Mouse (Mus musculus): Measurements from ENCODE around the gene Calr.

DNA sequence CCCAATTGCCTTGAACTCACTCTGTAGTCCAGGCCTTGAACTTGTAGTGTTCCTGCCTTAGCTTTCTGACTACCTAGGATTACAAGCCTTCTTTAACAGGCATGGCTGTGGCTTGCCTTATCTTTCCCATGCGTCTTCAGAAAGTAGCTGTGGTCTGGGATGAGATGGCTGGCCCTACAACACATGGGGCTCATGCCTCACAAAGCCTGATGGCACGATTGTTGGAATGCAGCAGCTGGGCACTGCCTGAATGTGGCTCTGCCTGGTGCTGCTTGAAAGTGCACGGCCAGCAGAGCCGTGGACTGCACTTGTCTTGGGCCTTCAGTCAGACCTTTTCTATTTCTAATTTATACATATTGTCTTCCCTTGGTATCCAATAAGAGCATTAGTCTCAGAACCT is 38.0 kb upstream of the Calr start:
- TF ChIP-seq POLR2A (IDR thresholded peaks at IDR 0.05; ENCODE audit: insufficient read depth, low read depth, low read length): no peak
- TF ChIP-seq CTCF (IDR thresholded peaks at IDR 0.05; ENCODE audit: insufficient read depth, low read depth, low read length): no peak

All from olfactory bulb, adult 2 months (tissue).